Mouse (Mus musculus) left cerebral cortex, postnatal 36 days (tissue): ENCODE measurements around the gene Mettl7a1. TPM values are rescaled to one million over a fixed set of nuclear protein-coding genes. Genes with fewer than 3 reads are reported as not detected.
A peak's percentile ranks its signal among the peaks of the same experiment; 100 is the strongest.
"Not testable (repeated sequence)": the region's sequence is repeated elsewhere in the genome, so short reads cannot be mapped to it uniquely, and the experiment has no call there.

Experiments used
- DNase-seq, 2 experiments: peaks; one replicate each; pipeline ENCODE4 v3.0.0; 2021 to 2022; ENCODE audit warnings: low spot score in 2 of 2, mixed read lengths in 1 of 2
- intact Hi-C: fragments of 180-260 bp; cut with DNase I; formaldehyde crosslinking; loops from one replicate; pipeline ENCODE4 v1.15.1; 2025
- total RNA-seq, 2 experiments: library from RNA; stranded (reverse); gene quantifications; 2 replicates each; pipeline ENCODE4 v1.2.3; 2021

Mettl7a1 gene
- total RNA-seq, 2 experiments from 2014 or later, result 29.3 to 32.3 TPM

DNA sequence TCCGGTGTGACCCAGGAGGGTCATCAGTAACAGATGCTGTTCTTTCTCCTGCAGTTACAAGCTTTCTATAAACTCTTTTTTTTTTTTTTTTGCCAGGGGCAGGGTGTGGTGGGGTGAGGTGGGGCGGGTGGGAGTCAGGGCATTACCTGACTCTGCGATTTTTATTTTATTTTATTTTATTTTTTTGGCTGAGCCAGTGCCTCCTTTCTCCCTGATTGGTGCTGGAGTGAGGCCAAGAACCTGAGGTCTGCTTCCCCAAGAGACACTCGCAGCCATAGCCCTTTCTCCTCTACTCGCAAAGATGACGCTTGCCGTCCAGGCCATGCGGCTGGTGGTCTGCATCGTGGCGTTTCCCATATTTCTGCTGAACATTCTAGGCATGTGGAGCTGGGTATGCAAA is 30.7 kb downstream of the Mettl7a1 start, which contains the start of gene Mettl7a3:
Gene Mettl7a3 (plus strand): TSS at position 301 of the 400 bp plus-strand sequence.
- DNase-seq, result no peak
- intact Hi-C loops, result no loop called here

DNA sequence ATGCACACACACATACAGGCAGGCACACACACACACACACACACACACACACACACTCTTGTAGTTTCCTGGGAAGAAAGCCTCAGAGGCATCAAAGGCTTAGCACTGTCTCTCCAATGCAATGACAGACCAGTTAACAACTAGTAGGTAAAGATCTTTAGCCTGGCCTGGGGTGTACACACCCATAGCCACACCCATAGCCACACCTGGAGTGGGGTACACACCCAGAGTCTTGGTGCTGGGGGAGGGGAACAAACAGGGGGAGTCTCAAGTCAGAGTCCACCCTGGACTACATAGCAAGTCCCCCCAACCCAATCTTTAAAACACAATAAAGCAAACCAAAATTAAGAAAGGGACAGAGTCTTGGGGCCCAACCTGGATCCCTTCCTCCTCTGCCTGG is 33.4 kb downstream of the Mettl7a1 start:
- DNase-seq, intact Hi-C loops: not testable (repeated sequence)

DNA sequence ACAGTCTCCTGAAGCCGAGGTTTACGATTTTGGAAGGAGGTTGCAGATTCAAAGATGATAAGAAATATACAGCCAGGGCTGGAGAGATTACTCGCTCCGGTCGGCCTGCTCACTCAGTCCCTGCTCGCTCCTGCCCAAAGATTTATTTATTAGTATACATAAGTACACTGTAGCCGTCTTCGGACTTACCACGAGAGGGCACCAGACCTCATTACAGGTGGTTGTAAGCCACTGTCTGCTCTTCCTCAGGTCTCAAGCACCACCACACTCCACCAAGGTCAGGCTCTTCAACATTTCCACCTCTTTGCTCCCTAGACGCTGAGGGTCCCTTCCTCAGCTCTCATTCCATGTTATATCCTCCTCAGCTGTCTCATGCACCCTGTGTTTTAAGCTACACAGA is 33.9 kb downstream of the Mettl7a1 start:
- intact Hi-C loops, result not testable (repeated sequence)
- peak in 1 of 2 experiments; percentile 20 for DNase-seq

- DNase-seq, intact Hi-C loops: not testable (repeated sequence)
Observed at GRCm38 (mm10) chr15:100341314-100341980, 37.5 kb downstream of the Mettl7a1 start.

- intact Hi-C loops, result no loop called here
Observed at GRCm38 (mm10) chr15:100345484-100345883, 41.5 kb downstream of the Mettl7a1 start.

GRCm38 (mm10) chr15:100346761-100347160 is 42.8 kb downstream of the Mettl7a1 start:
- DNase-seq, result no peak
- intact Hi-C loops, result no loop called here

More at GRCm38 (mm10) chr15:100345484-100345883, 41.5 kb downstream of the Mettl7a1 start:
- DNase-seq, result no peak

- DNase-seq, result no peak
- intact Hi-C loops, result no loop called here
Observed at GRCm38 (mm10) chr15:100349496-100349895, 45.6 kb downstream of the Mettl7a1 start.

- no peak for DNase-seq
- intact Hi-C loops, result no loop called here
Observed at GRCm38 (mm10) chr15:100351501-100352060, 47.6 kb downstream of the Mettl7a1 start.

DNA sequence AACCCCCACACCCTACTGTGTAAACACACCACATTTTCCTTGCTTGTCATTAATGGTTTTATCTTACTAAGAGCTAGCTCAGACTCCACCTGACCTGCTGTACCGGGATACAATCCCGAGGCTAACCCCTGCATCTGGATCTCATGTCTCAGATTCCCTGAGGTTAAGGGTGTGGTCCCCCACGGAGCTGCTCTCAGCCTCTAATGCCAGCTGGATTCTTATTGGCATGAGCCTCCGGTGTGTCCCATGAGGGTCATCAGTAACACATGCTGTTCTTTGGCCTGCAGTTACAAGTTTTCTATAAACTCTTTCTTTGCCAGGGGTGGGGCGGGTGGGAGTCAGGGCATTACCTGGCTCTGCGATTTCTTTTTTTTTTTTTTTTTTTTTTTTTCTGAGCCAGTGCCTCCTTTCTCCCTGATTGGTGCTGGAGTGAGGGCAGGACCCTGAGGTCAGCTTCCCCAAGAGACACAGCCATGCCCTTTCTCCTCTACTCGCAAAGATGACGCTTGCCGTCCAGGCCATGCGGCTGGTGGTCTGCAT is 48.8 kb downstream of the Mettl7a1 start, which contains the start of the genes Methig1 and Mettl7a2:
Gene Methig1 (plus strand): TSS at position 439 of the 540 bp plus-strand sequence.
Gene Mettl7a2 (plus strand): TSS at position 490 of the 540 bp plus-strand sequence.
- no peak for DNase-seq
- intact Hi-C loops, result no loop called here

DNA sequence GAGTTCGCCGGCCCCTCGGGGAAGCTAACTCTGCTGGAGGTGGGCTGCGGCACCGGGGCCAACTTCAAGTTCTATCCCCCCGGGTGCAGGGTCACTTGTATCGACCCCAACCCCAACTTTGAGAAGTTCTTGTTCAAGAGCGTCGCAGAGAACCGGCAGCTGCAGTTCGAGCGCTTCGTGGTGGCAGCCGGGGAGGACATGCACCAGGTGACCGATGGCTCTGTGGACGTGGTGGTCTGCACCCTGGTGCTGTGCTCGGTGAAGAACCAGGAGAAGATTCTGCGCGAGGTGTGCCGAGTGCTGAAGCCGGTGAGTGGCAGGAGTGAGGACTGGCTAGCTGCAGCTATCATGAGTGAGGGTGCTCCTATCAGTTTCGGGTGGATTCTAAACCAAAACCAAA is 49.5 kb downstream of the Mettl7a1 start:
- intact Hi-C loops, DNase-seq: not testable (repeated sequence)

- intact Hi-C loops, result no loop called here
- no peak for DNase-seq
Observed at GRCm38 (mm10) chr15:100355876-100356275, 51.9 kb downstream of the Mettl7a1 start.

GRCm38 (mm10) chr15:100364242-100364641 is 60.3 kb downstream of the Mettl7a1 start, which contains the start of gene Higd1c:
TSS of gene Higd1c (plus strand) at chr15:100364542.
- intact Hi-C loops, result no loop called here
- no peak for DNase-seq

DNA sequence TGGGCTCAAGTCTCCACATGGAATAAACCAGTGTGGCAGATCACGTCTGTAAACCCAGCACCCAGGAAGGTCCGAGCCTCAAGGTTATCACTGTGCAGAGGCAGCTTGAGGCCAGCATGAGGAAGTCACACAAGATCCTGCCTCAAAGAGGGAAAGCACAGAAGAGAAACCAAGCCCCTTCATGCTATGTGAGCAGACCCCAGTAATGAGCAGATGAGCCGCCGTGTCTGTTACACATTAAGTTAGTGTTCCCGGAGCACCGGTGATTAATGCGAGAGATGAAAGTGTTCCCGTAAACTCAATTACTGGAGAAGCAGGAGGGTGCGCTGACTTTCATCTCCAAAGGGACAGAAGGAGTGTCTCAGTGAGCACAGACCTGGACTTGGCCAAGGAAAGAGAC is 62.0 kb downstream of the Mettl7a1 start:
- intact Hi-C loops, DNase-seq: not testable (repeated sequence)

- no peak for DNase-seq
- intact Hi-C loops, result no loop called here
Observed at GRCm38 (mm10) chr15:100367119-100367518, 63.2 kb downstream of the Mettl7a1 start.

- intact Hi-C loops, result loop anchor here (5.0 kb wide), 1 partner anchor 113 kb away; no protein-coding TSS in a partner anchor
- peak; percentile 49 to 57 for DNase-seq
Observed at GRCm38 (mm10) chr15:100375066-100375465, 71.1 kb downstream of the Mettl7a1 start.

DNA sequence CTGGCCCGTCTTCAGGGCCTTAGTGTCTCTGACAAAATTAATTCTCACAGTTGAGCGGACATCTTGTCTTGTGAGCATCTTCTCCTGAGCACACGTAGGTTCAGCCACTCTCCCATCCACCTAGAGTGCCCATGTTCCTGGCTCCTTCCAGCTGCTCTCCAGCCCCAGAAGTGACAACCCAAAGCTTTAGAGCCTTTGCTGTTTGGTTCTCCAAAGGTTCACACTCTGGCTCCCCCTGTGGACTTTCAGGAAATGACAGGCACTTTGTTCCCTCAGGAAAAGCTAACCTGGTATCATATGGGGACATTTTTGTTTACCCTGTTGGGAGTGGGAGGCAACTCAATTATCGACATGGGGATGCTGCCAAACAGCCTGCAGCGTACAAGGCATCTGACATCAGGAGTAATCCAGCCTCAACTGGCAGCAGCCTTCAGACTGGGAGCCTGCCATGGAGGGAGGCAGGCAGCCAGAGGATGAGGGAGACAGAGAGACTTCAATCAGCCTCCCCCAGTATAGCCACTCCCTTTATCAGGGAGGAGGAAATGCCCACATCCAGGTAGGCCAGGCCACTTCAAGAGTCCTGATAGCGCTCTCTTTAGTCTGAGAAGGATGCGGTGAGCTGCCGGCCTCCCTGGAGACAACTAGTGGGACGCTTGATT is 74.0 kb downstream of the Mettl7a1 start:
- DNase-seq, result not testable (repeated sequence)
- intact Hi-C loops, result loop anchor here (5.0 kb wide), 1 partner anchor 116 kb away; no protein-coding TSS in a partner anchor
